Mouse (Mus musculus) thymus, postnatal 10 days (tissue): ENCODE results near the gene Glis1.

ENCODE experiments used
- DNase-seq, 2 experiments: peaks; one replicate each; pipeline ENCODE4 v3.0.0; 2021; ENCODE audit warnings: low spot score in 2 of 2

Glis1 gene

GRCm38 (mm10) chr4:107515626-107516025 lies 81.2 kb downstream of the Glis1 start:
- no peak for DNase-seq

DNA sequence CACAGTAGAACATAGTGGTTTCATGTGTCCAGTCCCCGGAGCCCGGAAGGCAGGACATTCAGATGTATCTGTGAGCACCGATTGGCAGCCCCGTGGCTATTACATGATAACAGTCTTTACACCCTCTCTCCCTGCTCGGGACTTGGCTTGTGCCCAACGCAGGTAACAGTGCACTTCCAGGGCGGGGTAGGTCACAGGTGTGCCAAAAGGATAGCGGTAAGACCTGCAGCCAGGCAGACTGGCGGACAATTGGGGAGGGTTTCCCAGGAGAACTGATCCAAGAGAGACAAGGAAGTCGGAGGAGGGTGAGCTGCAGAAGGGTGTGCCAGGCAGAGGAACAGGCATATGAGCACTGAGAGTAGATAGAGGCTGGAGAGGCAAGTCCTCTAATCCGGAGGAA lies 84.4 kb downstream of the Glis1 start:
- no peak for DNase-seq

DNA sequence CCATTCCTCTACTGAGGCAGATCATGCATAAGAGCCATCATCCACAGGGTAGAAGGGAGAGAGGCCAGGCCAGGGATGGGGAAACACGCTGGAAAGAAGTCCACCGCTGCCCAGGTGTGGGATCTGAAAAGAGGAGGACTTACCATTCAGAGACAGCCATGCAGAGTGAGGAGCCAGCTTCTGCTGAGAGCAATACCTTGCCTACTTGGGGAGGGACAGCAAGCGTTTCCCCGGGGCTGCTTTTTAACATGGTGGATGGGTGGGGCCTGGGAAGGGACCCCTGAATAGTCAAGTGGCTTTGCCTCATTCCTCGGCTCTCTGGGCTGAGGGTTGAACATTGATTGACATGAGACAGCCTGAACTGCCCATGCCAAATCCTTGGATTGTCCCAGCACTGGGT lies 85.7 kb downstream of the Glis1 start:
- no peak for DNase-seq

GRCm38 (mm10) chr4:107520816-107521215 lies 86.4 kb downstream of the Glis1 start:
- no peak for DNase-seq

DNA sequence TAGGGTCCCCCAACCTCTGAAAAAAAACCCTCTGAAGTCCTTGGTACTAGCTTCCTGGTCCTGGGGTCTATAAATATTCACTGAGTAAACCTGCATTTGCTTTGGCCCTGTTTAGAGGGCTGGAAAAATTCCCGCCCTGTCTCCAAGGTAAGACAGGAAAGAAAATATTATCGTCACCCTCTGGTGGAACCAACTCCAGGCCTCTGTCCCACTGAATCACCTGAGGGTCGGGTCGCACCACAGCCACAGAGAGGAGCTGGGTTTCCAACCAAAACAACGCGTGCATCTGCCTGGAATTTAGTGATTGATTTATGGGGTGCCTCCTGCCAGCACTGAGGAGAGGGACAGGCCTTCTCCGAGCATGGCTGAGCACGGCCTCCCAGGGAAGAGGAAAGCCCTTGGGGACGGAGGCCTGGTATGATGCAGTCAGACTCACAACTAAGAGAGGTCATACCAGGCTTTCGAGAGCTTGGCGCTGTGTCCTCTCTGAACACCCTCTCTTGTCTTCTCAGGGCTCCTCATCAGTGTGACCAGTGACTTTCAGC lies 89.3 kb downstream of the Glis1 start:
- no peak for DNase-seq

GRCm38 (mm10) chr4:107535126-107535525 lies 100.7 kb downstream of the Glis1 start:
- DNase-seq: no peak

GRCm38 (mm10) chr4:107538116-107538515 lies 103.7 kb downstream of the Glis1 start:
- DNase-seq: no peak

DNA sequence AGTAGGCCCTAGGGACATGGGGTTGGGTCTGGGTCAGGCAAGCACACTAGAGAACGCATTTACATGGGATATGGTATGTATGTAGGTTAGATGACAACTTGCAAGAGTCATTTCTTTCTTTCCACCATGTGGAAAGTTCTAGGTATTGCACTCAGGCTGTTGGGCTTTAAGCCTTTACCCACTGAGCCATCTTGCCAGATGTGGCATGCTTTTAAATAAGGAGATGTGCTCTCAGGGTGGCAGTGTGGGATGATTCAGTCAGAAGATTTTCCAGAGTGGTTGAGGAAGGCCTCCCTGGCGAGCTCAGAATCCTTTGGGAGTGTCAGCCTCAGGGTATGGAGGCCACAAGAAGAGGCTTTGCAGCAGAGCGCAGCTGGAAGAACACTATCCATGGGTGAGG lies 104.2 kb downstream of the Glis1 start:
- DNase-seq: no peak

DNA sequence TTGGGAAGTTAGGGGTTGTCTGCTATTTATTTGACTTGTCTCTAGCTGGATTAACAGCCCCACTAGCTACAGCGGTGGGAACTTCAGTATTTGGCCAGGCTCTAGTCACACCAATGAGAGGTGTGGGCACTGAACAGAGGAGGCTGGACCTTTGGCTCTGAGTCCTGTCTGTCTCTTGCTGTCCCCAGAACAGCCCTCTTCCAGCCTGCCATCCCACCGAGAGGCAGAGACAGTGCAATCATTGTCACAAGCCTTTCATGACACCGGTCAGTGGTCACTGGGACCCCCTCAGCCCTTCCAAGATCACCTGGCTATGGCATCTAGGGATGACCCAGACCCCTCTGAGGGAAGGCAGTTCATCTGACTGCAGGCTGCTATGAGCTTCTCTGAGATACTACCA lies 104.6 kb downstream of the Glis1 start:
- DNase-seq: no peak

- no peak for DNase-seq
These were observed 107.4 kb downstream of the Glis1 start for GRCm38 (mm10) chr4:107541821-107542220.

- DNase-seq: no peak
These were observed 110.5 kb downstream of the Glis1 start for GRCm38 (mm10) chr4:107544843-107545242.

DNA sequence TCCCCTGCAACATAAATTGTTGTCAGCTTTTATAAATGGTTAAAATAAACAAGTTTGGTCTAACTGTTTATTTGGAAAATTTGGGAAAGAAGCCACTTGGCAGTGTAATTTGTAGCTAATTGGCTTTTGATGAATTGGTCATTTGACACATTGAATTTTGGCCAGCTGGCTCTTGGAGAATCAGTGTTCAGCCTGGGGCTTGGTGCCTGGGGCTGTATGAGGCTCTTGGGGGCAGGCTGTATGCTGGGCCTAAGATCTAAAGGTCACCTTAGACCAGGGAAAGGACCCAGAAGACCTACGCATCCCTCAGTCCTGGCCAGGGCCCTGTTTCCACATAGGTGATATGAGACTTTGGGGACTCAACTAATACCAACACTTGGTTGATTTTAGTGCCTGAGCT lies 111.3 kb downstream of the Glis1 start:
- DNase-seq: no peak

DNA sequence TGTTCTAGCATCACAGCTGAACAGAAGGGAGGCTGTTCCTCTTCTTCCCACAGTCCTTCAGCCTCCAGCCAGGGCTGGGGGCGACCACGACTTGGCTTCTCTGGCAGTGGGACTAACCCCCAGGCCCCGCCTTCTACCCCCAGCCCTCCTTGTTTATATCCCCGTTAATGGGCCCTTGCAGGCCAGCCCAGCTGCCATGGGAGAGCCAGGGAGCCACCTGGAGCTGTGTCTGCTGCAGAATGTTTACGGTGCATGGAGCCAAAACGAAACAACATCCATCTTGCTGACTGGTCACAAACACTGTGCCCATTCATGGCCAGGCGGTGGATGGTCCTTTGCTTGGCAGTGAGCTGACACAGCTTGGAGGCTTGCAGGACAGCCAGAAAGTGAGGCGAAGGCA lies 112.1 kb downstream of the Glis1 start:
- DNase-seq: no peak

GRCm38 (mm10) chr4:107550096-107550495 lies 115.7 kb downstream of the Glis1 start:
- DNase-seq: no peak

- DNase-seq: no peak
These were observed 116.2 kb downstream of the Glis1 start for GRCm38 (mm10) chr4:107550546-107550945.

GRCm38 (mm10) chr4:107552696-107553095 lies 118.3 kb downstream of the Glis1 start:
- no peak for DNase-seq

DNA sequence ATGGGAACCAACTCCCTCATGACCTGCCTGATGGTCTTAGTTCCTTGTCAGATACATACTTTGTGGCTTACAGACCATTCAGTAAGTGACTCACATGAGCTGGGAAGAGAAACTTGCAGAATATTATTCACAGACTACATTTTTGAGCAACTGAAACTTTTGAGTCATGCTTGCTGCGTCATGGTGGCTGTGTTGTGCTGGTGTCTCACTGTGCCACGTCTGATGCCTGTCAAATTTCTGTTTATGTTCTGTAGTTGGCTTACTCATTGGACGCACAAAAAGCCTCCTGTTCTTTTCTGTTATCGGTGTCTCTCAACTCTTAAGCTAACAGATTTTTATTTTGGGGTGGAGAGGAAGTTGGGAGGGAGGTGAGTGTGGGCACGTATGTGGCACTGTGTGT lies 119.4 kb downstream of the Glis1 start:
- no peak for DNase-seq

GRCm38 (mm10) chr4:107558801-107559200 lies 124.4 kb downstream of the Glis1 start:
- DNase-seq: no peak

GRCm38 (mm10) chr4:107561056-107561455 lies 126.7 kb downstream of the Glis1 start:
- no peak for DNase-seq

GRCm38 (mm10) chr4:107568159-107568558 lies 133.8 kb downstream of the Glis1 start:
- no peak for DNase-seq

DNA sequence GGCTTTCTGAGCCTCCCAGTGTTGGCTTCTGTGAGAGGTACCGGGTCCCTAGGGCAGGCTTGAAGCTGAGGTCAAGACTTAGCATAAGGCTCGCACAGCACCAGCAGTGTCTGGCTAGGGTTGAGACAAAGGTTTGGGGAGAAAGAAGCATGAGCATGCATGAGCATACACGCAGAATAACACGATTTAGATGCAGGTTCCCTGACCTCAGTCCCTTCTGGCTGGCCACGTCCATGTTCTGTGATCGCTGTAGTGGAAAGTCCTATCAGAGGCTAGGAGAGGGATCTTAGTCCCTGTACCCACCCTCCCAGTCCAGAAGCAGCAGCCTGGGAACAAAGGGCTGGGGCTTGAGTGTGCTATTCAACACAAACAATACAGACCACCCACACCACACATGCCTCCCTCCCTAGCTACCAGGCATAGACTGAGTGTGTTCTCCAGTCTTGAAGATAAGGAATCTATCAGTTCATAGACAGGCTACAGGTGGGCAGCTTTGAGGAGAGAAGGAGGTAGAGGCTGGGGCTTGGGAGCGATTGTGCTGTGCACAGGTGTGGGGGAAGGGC lies 134.6 kb downstream of the Glis1 start:
- no peak for DNase-seq

- DNase-seq: no peak
These were observed 136.1 kb downstream of the Glis1 start for GRCm38 (mm10) chr4:107570329-107571014.

DNA sequence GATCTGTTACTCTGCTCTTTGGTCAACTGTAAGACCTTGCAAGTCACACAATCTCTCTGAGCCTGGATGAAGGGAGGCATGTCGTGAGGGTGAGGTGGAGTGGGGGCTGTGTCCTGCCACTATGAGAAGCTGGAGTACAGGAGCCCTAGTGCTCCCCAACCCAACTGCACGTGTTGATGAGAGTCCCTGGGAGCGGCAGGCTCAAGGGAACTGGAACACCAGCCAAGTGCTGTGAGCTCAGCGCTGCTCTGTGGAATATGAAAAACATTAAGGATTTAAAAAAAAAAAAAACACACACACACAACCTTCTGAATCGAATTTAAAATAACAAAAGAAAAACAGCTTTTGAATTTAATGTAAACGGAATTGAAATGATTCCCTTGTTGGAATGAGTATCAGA lies 141.4 kb downstream of the Glis1 start:
- DNase-seq: no peak

DNA sequence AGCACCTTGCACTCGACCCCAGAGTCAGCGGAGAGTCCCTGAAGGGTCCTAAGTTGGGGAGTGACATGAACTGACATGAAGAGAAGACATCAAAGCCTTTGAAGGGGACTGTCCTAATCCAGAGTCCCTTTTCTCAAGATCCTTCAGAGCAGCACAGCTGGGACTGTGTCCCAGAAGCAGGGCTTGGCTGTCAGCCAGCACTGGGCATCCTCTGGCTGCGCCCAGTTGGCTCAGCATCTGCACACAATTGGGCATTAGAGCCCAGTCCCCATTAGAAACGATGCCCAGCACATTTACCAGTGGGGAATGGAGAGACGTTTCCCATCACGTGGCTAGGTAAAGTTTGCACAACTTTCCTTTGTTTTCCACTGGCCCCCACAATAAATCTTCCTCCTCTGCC lies 142.4 kb downstream of the Glis1 start:
- DNase-seq: no peak
